Mouse (Mus musculus) lung, adult 2 months (tissue): ENCODE data around the gene Lipc. TPM values are rescaled to one million over a fixed set of nuclear protein-coding genes. Genes with fewer than 3 reads are reported as not detected.

ENCODE experiments used
- DNase-seq: peaks from one replicate; pipeline ENCODE4 v3.0.0; 2022
- H3K4me1 ChIP-seq: fragments of 200-500 bp; 2 replicates; pipeline ENCODE4 v1.6.1; 2011; ENCODE audit warnings: low read length; ENCODE audit not compliant: control insufficient read depth, insufficient read depth
- H3K4me3 ChIP-seq: fragments of 200-500 bp; replicated peaks from 2 replicates; pipeline ENCODE3; 2011; ENCODE audit warnings: low read depth, mild to moderate bottlenecking, control low read depth, low read length; ENCODE audit errors: extremely low read depth
- CTCF ChIP-seq: fragments of 200-500 bp; IDR thresholded peaks from 2 replicates; pipeline ENCODE4 v1.5.1; 2011; ENCODE audit warnings: mild to moderate bottlenecking, low read length, control low read depth; ENCODE audit not compliant: insufficient read depth
- POLR2A ChIP-seq: fragments of 200-500 bp; IDR thresholded peaks from 2 replicates; pipeline ENCODE4 v1.6.1; 2011; ENCODE audit warnings: low read depth, mild to moderate bottlenecking, control low read depth, low read length, borderline replicate concordance; ENCODE audit errors: extremely low read depth
- WGBS: fragments of 180-500 bp; shearing (Covaris S2); methylation state at CpG from one replicate; pipeline ENCODE4 v1.1.7; 2018; 5-methylcytosine and 5-hydroxymethylcytosine counted together
- polyA plus RNA-seq: library from polyadenylated mRNA; depleted of rRNA; stranded (reverse); fragments of >200 nt; gene quantifications from 2 replicates; pipeline ENCODE4 v1.2.3, GENCODE M21; 2012; rRNA removed

Gene Lipc
- polyA plus RNA-seq: 0.25 and 0.38 TPM in 2 replicates

- Histone ChIP-seq H3K4me1 (no peaks in the 10 kb centered on the region), H3K4me3 (no peak within 1 kb of the TSS)
- TF ChIP-seq POLR2A: no peak
- TF ChIP-seq CTCF: no peak
- 96% methylated on average over 4 of the region's 4 CpGs for WGBS
- DNase-seq: no peak
Measured at GRCm38 (mm10) chr9:70952126-70952525, at the start of gene Lipc. TSS of gene Lipc (minus strand) at chr9:70952226.

- 86% methylated on average over 4 of the region's 4 CpGs for WGBS
- H3K4me1 ChIP-seq: no peaks in the 10 kb centered on the region
- DNase-seq: no peak
- H3K4me3 ChIP-seq: no peak overlapping the region
- TF ChIP-seq POLR2A (no peak), CTCF (no peak)
Measured at GRCm38 (mm10) chr9:70999161-70999560, 47.1 kb upstream of the Lipc start.

- TF ChIP-seq POLR2A (no peak), CTCF (no peak)
- Histone ChIP-seq H3K4me3 (no peak overlapping the region), H3K4me1 (no peaks in the 10 kb centered on the region)
- WGBS: 76% methylated on average over 6 of the region's 6 CpGs
- no peak for DNase-seq
Measured at GRCm38 (mm10) chr9:70998719-70999118, 46.7 kb upstream of the Lipc start.

- no peak for DNase-seq
- WGBS: 63% methylated on average over 6 of the region's 6 CpGs
Measured at GRCm38 (mm10) chr9:70993326-70993725, 41.3 kb upstream of the Lipc start.

GRCm38 (mm10) chr9:70991401-70991800, 39.4 kb upstream of the Lipc start:
- no peak for DNase-seq
- WGBS: 86% methylated on average over 5 of the region's 5 CpGs
- H3K4me3 ChIP-seq: no peak overlapping the region
- TF ChIP-seq POLR2A (no peak), CTCF (no peak)
- no peaks in the 10 kb centered on the region for H3K4me1 ChIP-seq

More at GRCm38 (mm10) chr9:70993326-70993725, 41.3 kb upstream of the Lipc start:
- Histone ChIP-seq H3K4me3 (no peak overlapping the region), H3K4me1 (no peaks in the 10 kb centered on the region)
- TF ChIP-seq CTCF (no peak), POLR2A (no peak)

- 56% methylated on average over 2 of the region's 2 CpGs for WGBS
- TF ChIP-seq POLR2A (no peak), CTCF (no peak)
- no peak for DNase-seq
- Histone ChIP-seq H3K4me3 (no peak overlapping the region), H3K4me1 (no peaks in the 10 kb centered on the region)
Measured at GRCm38 (mm10) chr9:70987210-70987609, 35.2 kb upstream of the Lipc start.

GRCm38 (mm10) chr9:70982991-70983480, 31.0 kb upstream of the Lipc start:
- no peak overlapping the region for H3K4me3 ChIP-seq
- WGBS: 94% methylated on average over 3 of the region's 3 CpGs
- DNase-seq: no peak
- H3K4me1 ChIP-seq: no peaks in the 10 kb centered on the region
- TF ChIP-seq CTCF (no peak), POLR2A (no peak)

GRCm38 (mm10) chr9:70981721-70982120, 29.7 kb upstream of the Lipc start:
- TF ChIP-seq POLR2A (no peak), CTCF (no peak)
- no peak for DNase-seq
- Histone ChIP-seq H3K4me3 (no peak overlapping the region), H3K4me1 (no peaks in the 10 kb centered on the region)
- 68% methylated on average over 1 of the region's 1 CpGs for WGBS

GRCm38 (mm10) chr9:70979641-70980040, 27.6 kb upstream of the Lipc start:
- H3K4me1 ChIP-seq: no peaks in the 10 kb centered on the region
- no peak overlapping the region for H3K4me3 ChIP-seq
- TF ChIP-seq CTCF (no peak), POLR2A (no peak)
- DNase-seq: no peak
- 87% methylated on average over 2 of the region's 2 CpGs for WGBS

GRCm38 (mm10) chr9:70979171-70979570, 27.1 kb upstream of the Lipc start:
- DNase-seq: no peak
- 71% methylated on average over 5 of the region's 5 CpGs for WGBS
- TF ChIP-seq POLR2A (no peak), CTCF (no peak)
- no peaks in the 10 kb centered on the region for H3K4me1 ChIP-seq
- no peak overlapping the region for H3K4me3 ChIP-seq
